Mouse (Mus musculus) gastrocnemius, adult 18-20 months (tissue): ENCODE measurements around the gene Olfr951. TPM values are rescaled to one million over a fixed set of nuclear protein-coding genes. Genes with fewer than 3 reads are reported as not detected.

ENCODE experiments used
- DNase-seq: peaks from one replicate; pipeline ENCODE4 v3.0.0; 2021; ENCODE audit warnings: low spot score
- long read RNA-seq, 2 experiments: library from polyadenylated mRNA; stranded (forward); transcript quantifications; one replicate each; pipeline ENCODE4 v2.0.0; 2021
- total RNA-seq, 2 experiments: library from RNA; stranded (reverse); gene quantifications; 2 replicates each; pipeline ENCODE4 v1.2.3; 2021

Olfr951 gene
- total RNA-seq, result not detected
- long read RNA-seq, experiment 1, result 0 reads
- long read RNA-seq, experiment 2, result 0 reads

GRCm38 (mm10) chr9:39387110-39387509 lies at the start of gene Olfr951:
Olfr951 (plus strand) TSS chr9:39387410.
- no peak for DNase-seq

- no peak for DNase-seq
These were observed 39.8 kb downstream of the Olfr951 start, which contains the start of gene Olfr952 for GRCm38 (mm10) chr9:39427048-39427447. Olfr952 (minus strand) TSS chr9:39427148.

Other genes starting within 250 kb of the Olfr951 start
- gene Olfr943, start 221.1 kb upstream of the Olfr951 start, total RNA-seq, result not detected
- not detected for gene Olfr944, start 185.5 kb upstream of the Olfr951 start, total RNA-seq
- not detected for gene Olfr1537, start 137.4 kb upstream of the Olfr951 start, total RNA-seq
- gene Olfr945, start 110.6 kb upstream of the Olfr951 start, total RNA-seq, result not detected
- not detected for gene Olfr948, start 61.4 kb upstream of the Olfr951 start, total RNA-seq
- gene Olfr952, start 39.7 kb downstream of the Olfr951 start, total RNA-seq, result not detected
- gene Olfr954, start 69.3 kb downstream of the Olfr951 start, total RNA-seq, result not detected
- not detected for gene Olfr955, start 84.5 kb downstream of the Olfr951 start, total RNA-seq
- not detected for gene Olfr44, start 106.6 kb downstream of the Olfr951 start, total RNA-seq
- gene Olfr957, start 128.4 kb downstream of the Olfr951 start, total RNA-seq, result not detected
- not detected for gene Olfr958, start 166.6 kb downstream of the Olfr951 start, total RNA-seq
- gene Olfr959, start 188.2 kb downstream of the Olfr951 start, total RNA-seq, result not detected
- under 1 TPM; 0.38 to 0.66 TPM for gene AW551984, start 217.0 kb downstream of the Olfr951 start, total RNA-seq
- gene Olfr148, start 223.2 kb downstream of the Olfr951 start, total RNA-seq, result not detected
- not detected for gene Olfr960, start 234.0 kb downstream of the Olfr951 start, total RNA-seq